Mouse (Mus musculus) lung, adult 2 months (tissue): ENCODE results near the gene Cpox.

ENCODE experiments used
- CTCF ChIP-seq: fragments of 200-500 bp; IDR thresholded peaks from 2 replicates; pipeline ENCODE4 v1.5.1; 2011; ENCODE audit warnings: mild to moderate bottlenecking, low read length, control low read depth; ENCODE audit not compliant: insufficient read depth
- POLR2A ChIP-seq: fragments of 200-500 bp; IDR thresholded peaks from 2 replicates; pipeline ENCODE4 v1.6.1; 2011; ENCODE audit warnings: low read depth, mild to moderate bottlenecking, control low read depth, low read length, borderline replicate concordance; ENCODE audit errors: extremely low read depth

- no peak for TF ChIP-seq CTCF
- no peak for TF ChIP-seq POLR2A
Measured at GRCm38 (mm10) chr16:58637448-58637847, 32.6 kb upstream of the Cpox start.
